Mouse (Mus musculus) large intestine, adult 2 months (tissue): Measurements from ENCODE around the gene Actn3. TPM values are rescaled to one million over a fixed set of nuclear protein-coding genes. Genes with fewer than 3 reads are reported as not detected.
A peak's percentile ranks its signal among the peaks of the same experiment; 100 is the strongest.

Source experiments
- DNase-seq: peaks from one replicate; pipeline ENCODE4 v3.0.0-alpha.2; 2012; ENCODE audit warnings: low read depth, low spot score
- WGBS: fragments of 180-500 bp; shearing (Covaris S2); methylation state at CpG from one replicate; pipeline ENCODE4 v1.1.7; 2018; 5-methylcytosine and 5-hydroxymethylcytosine counted together
- polyA plus RNA-seq: library from polyadenylated mRNA; depleted of rRNA; stranded (reverse); fragments of >200 nt; gene quantifications from 2 replicates; pipeline ENCODE4 v1.2.3, GENCODE M21; 2012; rRNA removed

The Actn3 gene
- 0.40 and 0.66 TPM in 2 replicates for polyA plus RNA-seq

- DNase-seq, result no peak
- 7% methylated on average over 17 of the region's 17 CpGs for WGBS
These were observed at the start of gene Actn3 for GRCm38 (mm10) chr19:4877785-4878184. Gene Actn3, minus strand, starts transcription at chr19:4877909.

GRCm38 (mm10) chr19:4925121-4925860 lies 47.6 kb upstream of the Actn3 start:
- DNase-seq, result no peak
- WGBS, result 93% methylated on average over 11 of the region's 11 CpGs

- WGBS, result 83% methylated on average over 6 of the region's 6 CpGs
These were observed 41.9 kb upstream of the Actn3 start for GRCm38 (mm10) chr19:4919652-4920051.

GRCm38 (mm10) chr19:4916827-4917226 lies 39.1 kb upstream of the Actn3 start:
- 58% methylated on average over 10 of the region's 10 CpGs for WGBS
- no peak for DNase-seq

More at GRCm38 (mm10) chr19:4919652-4920051, 41.9 kb upstream of the Actn3 start:
- DNase-seq, result no peak

- DNase-seq, result no peak
- WGBS, result 91% methylated on average over 15 of the region's 15 CpGs
These were observed 38.4 kb upstream of the Actn3 start for GRCm38 (mm10) chr19:4915924-4916603.

- DNase-seq, result no peak
- WGBS, result 94% methylated on average over 7 of the region's 7 CpGs
These were observed 31.7 kb upstream of the Actn3 start for GRCm38 (mm10) chr19:4909376-4909775.

- DNase-seq, result no peak
- 90% methylated on average over 4 of the region's 4 CpGs for WGBS
These were observed 30.4 kb upstream of the Actn3 start for GRCm38 (mm10) chr19:4908107-4908506.

GRCm38 (mm10) chr19:4905979-4906794 lies 28.5 kb upstream of the Actn3 start, which contains the start of gene Bbs1:
Gene Bbs1, minus strand, starts transcription at chr19:4906628.
- DNase-seq, result no peak
- WGBS, result 7% methylated on average over 31 of the region's 31 CpGs

GRCm38 (mm10) chr19:4899888-4900287 lies 22.2 kb upstream of the Actn3 start:
- 69% methylated on average over 3 of the region's 3 CpGs for WGBS
- no peak for DNase-seq

GRCm38 (mm10) chr19:4898972-4899371 lies 21.3 kb upstream of the Actn3 start:
- DNase-seq, result no peak

GRCm38 (mm10) chr19:4896780-4897520 lies 19.2 kb upstream of the Actn3 start:
- 69% methylated on average over 21 of the region's 21 CpGs for WGBS
- no peak for DNase-seq

More at GRCm38 (mm10) chr19:4898972-4899371, 21.3 kb upstream of the Actn3 start:
- 72% methylated on average over 9 of the region's 9 CpGs for WGBS

- DNase-seq, result no peak
- 64% methylated on average over 3 of the region's 3 CpGs for WGBS
These were observed 14.1 kb upstream of the Actn3 start for GRCm38 (mm10) chr19:4891798-4892197.

GRCm38 (mm10) chr19:4889791-4890190 lies 12.1 kb upstream of the Actn3 start:
- no peak for DNase-seq
- 82% methylated on average over 10 of the region's 10 CpGs for WGBS

GRCm38 (mm10) chr19:4883961-4884360 lies 6.3 kb upstream of the Actn3 start:
- 86% methylated on average over 4 of the region's 4 CpGs for WGBS

GRCm38 (mm10) chr19:4879324-4879703 lies 1.6 kb upstream of the Actn3 start:
- no peak for DNase-seq
- 49% methylated on average over 10 of the region's 10 CpGs for WGBS

More at GRCm38 (mm10) chr19:4883961-4884360, 6.3 kb upstream of the Actn3 start:
- DNase-seq, result no peak

- WGBS, result under 1% methylated on average over 52 of the region's 52 CpGs
- DNase-seq, result peak; percentile 78
These were observed 955 bp upstream of the Actn3 start, which contains the start of gene Zdhhc24 for GRCm38 (mm10) chr19:4878405-4879323. Gene Zdhhc24, plus strand, starts transcription at chr19:4878668.

- no peak for DNase-seq
- 74% methylated on average over 3 of the region's 3 CpGs for WGBS
These were observed 954 bp downstream of the Actn3 start for GRCm38 (mm10) chr19:4876755-4877154.

GRCm38 (mm10) chr19:4876241-4876640 lies 1.5 kb downstream of the Actn3 start:
- WGBS, result 59% methylated on average over 4 of the region's 4 CpGs
- DNase-seq, result no peak
